Mouse (Mus musculus): ENCODE results near the gene Pitpnm3.

Gene Pitpnm3

GRCm38 (mm10) chr11:72022827-72023226, 112.8 kb downstream of the Pitpnm3 start:
- DNase-seq (ENCODE audit: low spot score in 2 of 2): no peak

GRCm38 (mm10) chr11:72021015-72021414, 114.6 kb downstream of the Pitpnm3 start:
- no peak for DNase-seq (ENCODE audit: low spot score in 2 of 2)

- no peak for DNase-seq (ENCODE audit: low spot score in 2 of 2)
Measured at GRCm38 (mm10) chr11:72017253-72017601, 118.4 kb downstream of the Pitpnm3 start.

GRCm38 (mm10) chr11:72016518-72017252, 118.9 kb downstream of the Pitpnm3 start:
- no peak for DNase-seq (ENCODE audit: low spot score in 2 of 2)

GRCm38 (mm10) chr11:72014674-72015073, 120.9 kb downstream of the Pitpnm3 start:
- DNase-seq (ENCODE audit: low spot score in 2 of 2): no peak

GRCm38 (mm10) chr11:72011955-72012354, 123.6 kb downstream of the Pitpnm3 start:
- DNase-seq (ENCODE audit: low spot score in 2 of 2): no peak

- no peak for DNase-seq (ENCODE audit: low spot score in 2 of 2)
Measured at GRCm38 (mm10) chr11:72010940-72011722, 124.4 kb downstream of the Pitpnm3 start.

- no peak for DNase-seq (ENCODE audit: low spot score in 2 of 2)
Measured at GRCm38 (mm10) chr11:72010367-72010766, 125.2 kb downstream of the Pitpnm3 start.

- DNase-seq (ENCODE audit: low spot score in 2 of 2): no peak
Measured at GRCm38 (mm10) chr11:72005547-72005946, 130.0 kb downstream of the Pitpnm3 start.

GRCm38 (mm10) chr11:72003171-72003570, 132.4 kb downstream of the Pitpnm3 start:
- DNase-seq (ENCODE audit: low spot score in 2 of 2): no peak

- no peak for DNase-seq (ENCODE audit: low spot score in 2 of 2)
Measured at GRCm38 (mm10) chr11:72002138-72002853, 133.3 kb downstream of the Pitpnm3 start.

- no peak for DNase-seq (ENCODE audit: low spot score in 2 of 2)
Measured at GRCm38 (mm10) chr11:72000194-72000593, 135.4 kb downstream of the Pitpnm3 start.

Data from frontal cortex, postnatal 14 days (tissue).